Mouse (Mus musculus) bone marrow, adult 2 months (tissue): ENCODE results near the gene Aspscr1. TPM values are rescaled to one million over a fixed set of nuclear protein-coding genes. Genes with fewer than 3 reads are reported as not detected.

Source experiments
- H3K27ac ChIP-seq: fragments of 200-500 bp; 2 replicates; pipeline ENCODE4 v1.5.1; 2012; ENCODE audit warnings: low read depth, mild to moderate bottlenecking, control low read depth, inconsistent platforms, low read length; ENCODE audit not compliant: control insufficient read depth, poor library complexity, insufficient read depth
- H3K4me1 ChIP-seq: fragments of 200-500 bp; 2 replicates; pipeline ENCODE4 v1.6.1; 2011; ENCODE audit warnings: low read length; ENCODE audit not compliant: control insufficient read depth, insufficient read depth
- H3K4me3 ChIP-seq: fragments of 200-500 bp; replicated peaks from 2 replicates; pipeline ENCODE3; 2011; ENCODE audit warnings: mild to moderate bottlenecking, low read depth, low read length, control low read depth; ENCODE audit not compliant: control insufficient read depth
- CTCF ChIP-seq: fragments of 200-500 bp; IDR thresholded peaks from 2 replicates; pipeline ENCODE4 v1.5.1; 2011; ENCODE audit warnings: low read length, control low read depth; ENCODE audit not compliant: control insufficient read depth, insufficient read depth
- POLR2A ChIP-seq: fragments of 200-500 bp; IDR thresholded peaks from 2 replicates; pipeline ENCODE4 v1.6.1; 2011; ENCODE audit warnings: low read depth, mild to moderate bottlenecking, control low read depth, low read length, borderline replicate concordance; ENCODE audit not compliant: control insufficient read depth
- WGBS: fragments of 180-500 bp; shearing (Covaris S2); methylation state at CpG from one replicate; pipeline ENCODE4 v1.1.7; 2018; 5-methylcytosine and 5-hydroxymethylcytosine counted together
- polyA plus RNA-seq: library from polyadenylated mRNA; stranded (reverse); fragments of >200 nt; gene quantifications from 2 replicates; pipeline ENCODE4 v1.2.4, GENCODE M21; 2011; ENCODE audit warnings: low replicate concordance; ENCODE audit not compliant: missing spikeins, insufficient read depth, insufficient read length

Aspscr1 gene
- polyA plus RNA-seq, 1 experiment = 94.3 TPM

GRCm38 (mm10) chr11:120628601-120629340 lies 44.0 kb upstream of the Aspscr1 start:
- no peak for TF ChIP-seq POLR2A
- no peak for TF ChIP-seq CTCF
- Histone ChIP-seq H3K4me1 (peaks cover 15% of the 10 kb centered on the region), H3K27ac (peak overlapping the region; percentile 94), H3K4me3 (peak overlapping the region; percentile 86)
- 63% methylated on average over 23 of the region's 23 CpGs for WGBS

- TF ChIP-seq POLR2A = peak; percentile 97; the same call in 1 of the 2 replicates
- TF ChIP-seq CTCF = no peak
- H3K4me1 ChIP-seq = peaks cover 16% of the 10 kb centered on the region
- WGBS = 3% methylated on average over 23 of the region's 23 CpGs
Measured at GRCm38 (mm10) chr11:120629341-120629730, 43.4 kb upstream of the Aspscr1 start.

GRCm38 (mm10) chr11:120629911-120630310 lies 42.9 kb upstream of the Aspscr1 start:
- Histone ChIP-seq H3K4me1 (peaks cover 16% of the 10 kb centered on the region), H3K4me3 (peak overlapping the region; percentile 86), H3K27ac (peak overlapping the region; percentile 94)
- TF ChIP-seq CTCF (no peak), POLR2A (no peak)
- 0% methylated on average over 7 of the region's 7 CpGs for WGBS

More at GRCm38 (mm10) chr11:120629341-120629730, 43.4 kb upstream of the Aspscr1 start:
- Histone ChIP-seq H3K27ac (peak overlapping the region; percentile 94), H3K4me3 (peak overlapping the region; percentile 86)

DNA sequence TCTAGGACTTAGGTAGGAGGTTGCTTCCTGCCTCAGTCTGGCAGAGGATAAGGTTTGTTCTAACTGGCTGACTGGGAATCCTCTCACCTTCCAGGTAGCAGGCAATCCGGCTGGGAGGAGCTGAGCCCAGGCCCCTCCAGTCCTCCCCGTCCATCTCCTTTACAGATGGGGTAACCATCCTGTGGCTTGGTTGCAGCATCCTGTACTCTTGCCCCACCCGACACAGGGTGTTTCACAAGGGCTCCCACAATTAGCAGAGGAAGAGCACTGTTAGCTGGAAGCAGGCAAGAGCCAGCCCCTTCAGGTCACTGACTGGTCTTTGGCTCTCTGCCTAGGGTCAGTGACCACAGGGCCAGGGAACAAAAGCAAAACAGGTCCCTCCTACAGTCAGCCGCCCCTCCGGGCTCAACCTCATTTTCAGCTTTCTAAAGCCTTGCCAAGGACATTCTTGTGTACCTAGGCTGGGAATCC lies 42.3 kb upstream of the Aspscr1 start:
- H3K4me3 ChIP-seq = peak overlapping the region; percentile 86
- WGBS = 7% methylated on average over 5 of the region's 5 CpGs
- H3K4me1 ChIP-seq = peaks cover 12% of the 10 kb centered on the region
- TF ChIP-seq CTCF = no peak
- TF ChIP-seq POLR2A = no peak
- peak overlapping the region; percentile 94 for H3K27ac ChIP-seq

DNA sequence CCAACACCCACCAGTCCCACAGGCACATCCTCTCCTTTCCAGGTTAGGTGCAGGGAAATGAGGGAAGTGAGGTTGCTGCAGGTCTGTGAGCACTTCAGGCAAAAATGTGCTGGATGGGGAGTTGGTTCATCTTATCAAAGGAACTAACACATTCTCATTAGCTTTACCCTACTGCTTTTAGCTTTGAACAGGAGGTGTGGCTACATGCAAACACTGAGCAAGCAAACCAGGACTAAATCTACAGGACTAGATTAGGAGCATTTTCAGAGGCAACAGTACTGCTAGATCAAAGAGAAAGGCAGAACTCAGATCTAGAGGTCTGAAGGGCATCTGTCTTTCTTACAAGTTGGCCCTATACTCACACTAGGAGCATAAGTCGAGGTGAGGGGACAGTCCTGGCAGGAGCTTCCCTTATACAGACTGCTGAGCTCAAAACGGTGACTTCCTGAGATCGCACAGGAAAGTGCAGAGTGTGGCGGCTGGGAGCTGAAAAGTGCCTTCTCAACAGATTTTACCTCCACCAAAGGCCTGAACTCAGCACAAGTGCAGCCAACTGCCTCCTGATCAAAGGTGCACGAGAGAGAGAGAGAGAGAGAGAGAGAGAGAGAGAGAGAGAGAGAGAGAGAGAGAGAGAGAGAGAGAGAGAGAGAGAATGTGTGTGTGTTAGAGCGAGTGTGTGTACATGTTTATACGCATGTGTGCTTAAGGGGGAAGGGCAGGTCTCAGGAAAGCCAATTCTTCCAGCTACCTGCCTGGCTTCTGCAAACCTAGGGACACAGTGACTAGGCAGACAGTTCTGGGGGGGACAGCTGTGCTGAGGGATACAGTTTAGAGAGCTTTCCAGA lies 41.7 kb upstream of the Aspscr1 start:
- Histone ChIP-seq H3K4me3 (peak overlapping the region; percentile 57), H3K4me1 (peaks cover 10% of the 10 kb centered on the region)
- TF ChIP-seq POLR2A (no peak), CTCF (no peak)

DNA sequence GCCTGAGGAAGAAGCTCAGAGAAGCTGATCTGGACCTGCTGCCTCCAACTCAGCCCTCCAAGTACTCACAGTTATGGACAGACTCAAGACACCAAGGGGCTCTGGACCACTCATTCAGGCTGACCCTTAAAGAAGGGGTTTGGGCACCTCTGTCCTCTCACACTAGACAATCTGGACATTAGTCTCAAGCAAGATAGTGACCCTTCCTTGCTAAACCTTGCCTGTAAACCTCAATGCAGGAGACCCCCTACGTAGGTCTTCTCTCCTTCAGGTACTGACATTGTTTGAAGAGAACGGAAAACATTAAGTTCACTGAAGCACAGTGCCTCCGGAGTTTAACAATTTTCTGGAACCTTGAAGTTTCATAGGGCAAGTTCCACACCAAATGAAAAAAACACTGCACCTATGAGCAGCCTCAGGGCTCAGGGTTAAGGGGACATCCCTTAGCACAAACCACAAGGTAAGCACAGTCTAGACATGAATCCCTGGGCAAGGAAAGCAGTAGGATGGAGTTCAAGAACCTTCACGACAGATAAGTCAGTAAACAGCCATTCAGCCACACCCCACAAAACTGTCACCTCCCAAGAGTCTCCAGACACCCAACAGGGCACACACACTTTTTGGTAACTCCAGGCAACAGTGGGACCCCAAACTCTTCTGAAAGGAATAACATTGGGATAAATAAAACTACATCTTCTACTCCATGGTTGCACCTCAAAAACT lies 40.9 kb upstream of the Aspscr1 start:
- peaks cover 9% of the 10 kb centered on the region for H3K4me1 ChIP-seq
- H3K27ac ChIP-seq = peak overlapping the region; percentile 94
- 25% methylated on average over 4 of the region's 4 CpGs for WGBS
- H3K4me3 ChIP-seq = peak overlapping the region; percentile 80
- TF ChIP-seq CTCF = no peak
- no peak for TF ChIP-seq POLR2A

More for the DNA sequence above, 41.7 kb upstream of the Aspscr1 start:
- H3K27ac ChIP-seq = peak overlapping the region; percentile 94
- WGBS = 6% methylated on average over 7 of the region's 7 CpGs

GRCm38 (mm10) chr11:120632559-120633519 lies 39.9 kb upstream of the Aspscr1 start:
- Histone ChIP-seq H3K4me3 (peak overlapping the region; percentile 80), H3K4me1 (peaks cover 9% of the 10 kb centered on the region), H3K27ac (peak overlapping the region; percentile 94)
- WGBS = under 1% methylated on average over 112 of the region's 116 CpGs
- TF ChIP-seq POLR2A (peak; percentile 65; the same call in 1 of the 2 replicates), CTCF (no peak)
